Mouse (Mus musculus) liver, embryonic 11.5 days (tissue): ENCODE measurements around the gene Krtap12-1. TPM values are rescaled to one million over a fixed set of nuclear protein-coding genes. Genes with fewer than 3 reads are reported as not detected.
"Not testable (repeated sequence)": the region's sequence is repeated elsewhere in the genome, so short reads cannot be mapped to it uniquely, and the experiment has no call there.

Source experiments
- ATAC-seq: fragments of 200-750 bp; cut with Nextera tagmentation; replicated peaks from 2 replicates; pipeline ENCODE4 v1.8.0; 2017; ENCODE audit warnings: moderate number of reproducible peaks, mild to moderate bottlenecking, moderate TSS enrichment, moderate library complexity; ENCODE audit not compliant: low FRiP score
- DNase-seq: peaks from one replicate; pipeline ENCODE4 v3.0.0-alpha.2; 2017; ENCODE audit warnings: low spot score
- H3K27ac ChIP-seq: fragments of 300-500 bp; sonication (generic); 2 replicates; pipeline ENCODE4 v1.5.1; 2014; ENCODE audit warnings: mild to moderate bottlenecking, low read depth, low read length, control low read depth
- H3K27me3 ChIP-seq: fragments of 300-500 bp; sonication (generic); replicated peaks from 2 replicates; pipeline ENCODE4 v1.6.1; 2014; ENCODE audit warnings: low read length, mixed read lengths; ENCODE audit not compliant: control insufficient read depth, insufficient read depth
- H3K36me3 ChIP-seq: fragments of 300-500 bp; sonication (generic); 2 replicates; pipeline ENCODE4 v1.6.1; 2014; ENCODE audit warnings: mild to moderate bottlenecking, low read length, moderate library complexity, mixed read lengths; ENCODE audit not compliant: control insufficient read depth, insufficient read depth
- H3K4me1 ChIP-seq: fragments of 300-500 bp; sonication (generic); replicated peaks from 2 replicates; pipeline ENCODE4 v1.6.1; 2014; ENCODE audit warnings: low read length, mixed read lengths; ENCODE audit not compliant: control insufficient read depth, insufficient read depth
- H3K4me2 ChIP-seq: fragments of 300-500 bp; sonication (generic); 2 replicates; pipeline ENCODE4 v1.6.1; 2014; ENCODE audit warnings: mild to moderate bottlenecking, control low read depth, moderate library complexity
- H3K4me3 ChIP-seq: fragments of 300-500 bp; sonication (generic); 2 replicates; pipeline ENCODE4 v1.5.1; 2014; ENCODE audit warnings: low read depth, low read length, control low read depth
- H3K9ac ChIP-seq: fragments of 300-500 bp; sonication (generic); 2 replicates; pipeline ENCODE4 v1.6.1; 2014; ENCODE audit warnings: low read depth, low read length, control low read depth
- H3K9me3 ChIP-seq: fragments of 300-500 bp; sonication (generic); 2 replicates; pipeline ENCODE4 v1.6.1; 2016; ENCODE audit warnings: low read length, inconsistent platforms, mixed read lengths; ENCODE audit not compliant: control insufficient read depth
- WGBS: fragments of 180-500 bp; shearing (Covaris S2); extraction: QIAGEN DNeasy Blood & Tissue Kit; methylation state at CpG from one replicate; pipeline ENCODE4 v1.1.7; 2014; 5-methylcytosine and 5-hydroxymethylcytosine counted together
- polyA plus RNA-seq: library from polyadenylated mRNA; unstranded; fragments of >200 nt; fragmentation: Nextera tagmentation; extraction: Ambion mirVana; gene quantifications from 2 replicates; pipeline ENCODE4 v1.2.1, GENCODE M21; 2014

Gene Krtap12-1
- not detected in 2 replicates for polyA plus RNA-seq

- H3K27me3 ChIP-seq, H3K27ac ChIP-seq, H3K9ac ChIP-seq, DNase-seq, H3K9me3 ChIP-seq, H3K36me3 ChIP-seq, H3K4me2 ChIP-seq, H3K4me1 ChIP-seq, ATAC-seq, H3K4me3 ChIP-seq: not testable (repeated sequence)
- 78% methylated on average over 1 of the region's 1 CpGs for WGBS
Measured at GRCm38 (mm10) chr10:77720299-77720698, at the start of gene Krtap12-1. Krtap12-1 (plus strand) TSS chr10:77720599.

GRCm38 (mm10) chr10:77670710-77671109, 49.7 kb upstream of the Krtap12-1 start:
- Histone ChIP-seq H3K9ac (no peak overlapping the region), H3K27me3 (peaks cover 14% of the 10 kb centered on the region), H3K4me3 (no peak overlapping the region), H3K36me3 (no peaks in the 10 kb centered on the region), H3K27ac (peak overlapping the region; percentile 54), H3K9me3 (no peaks in the 10 kb centered on the region), H3K4me1 (peaks cover 6% of the 10 kb centered on the region), H3K4me2 (no peak overlapping the region)
- DNase-seq (no peak), ATAC-seq (no peak)
- 75% methylated on average over 4 of the region's 4 CpGs for WGBS

- H3K4me3 ChIP-seq: no peak overlapping the region
- DNase-seq (no peak), ATAC-seq (peak; percentile 94)
- H3K4me2 ChIP-seq: peak overlapping the region; percentile 23
- peaks cover 18% of the 10 kb centered on the region for H3K27me3 ChIP-seq
- H3K9me3 ChIP-seq: no peaks in the 10 kb centered on the region
- H3K9ac ChIP-seq: no peak overlapping the region
- 9% methylated on average over 4 of the region's 4 CpGs for WGBS
- H3K27ac ChIP-seq: peak overlapping the region; percentile 54
- no peaks in the 10 kb centered on the region for H3K36me3 ChIP-seq
- peaks cover 6% of the 10 kb centered on the region for H3K4me1 ChIP-seq
Measured at GRCm38 (mm10) chr10:77671519-77671918, 48.9 kb upstream of the Krtap12-1 start.

GRCm38 (mm10) chr10:77673765-77674164, 46.6 kb upstream of the Krtap12-1 start:
- Histone ChIP-seq H3K27me3 (peaks cover 39% of the 10 kb centered on the region), H3K9me3 (no peaks in the 10 kb centered on the region), H3K9ac (no peak overlapping the region), H3K4me1 (peaks cover 6% of the 10 kb centered on the region), H3K4me2 (no peak overlapping the region), H3K36me3 (no peaks in the 10 kb centered on the region), H3K27ac (no peak overlapping the region), H3K4me3 (no peak overlapping the region)
- DNase-seq (no peak), ATAC-seq (no peak)
- 55% methylated on average over 13 of the region's 13 CpGs for WGBS

- Histone ChIP-seq H3K4me2 (peak overlapping the region; percentile 51), H3K36me3 (no peaks in the 10 kb centered on the region), H3K9ac (no peak overlapping the region), H3K27me3 (peaks cover 52% of the 10 kb centered on the region), H3K27ac (no peak overlapping the region), H3K4me1 (no peaks in the 10 kb centered on the region; the same call in 1 of the 2 replicates), H3K4me3 (peak overlapping the region; percentile 22; the same call in 1 of the 2 replicates), H3K9me3 (no peaks in the 10 kb centered on the region)
- 4% methylated on average over 35 of the region's 35 CpGs for WGBS
- ATAC-seq (no peak), DNase-seq (no peak)
Measured at GRCm38 (mm10) chr10:77677562-77677961, 42.8 kb upstream of the Krtap12-1 start.

GRCm38 (mm10) chr10:77682994-77683393, 37.4 kb upstream of the Krtap12-1 start:
- no peak overlapping the region for H3K4me2 ChIP-seq
- no peak overlapping the region for H3K27ac ChIP-seq
- no peaks in the 10 kb centered on the region for H3K9me3 ChIP-seq
- no peaks in the 10 kb centered on the region for H3K4me1 ChIP-seq
- H3K36me3 ChIP-seq: no peaks in the 10 kb centered on the region
- no peak overlapping the region for H3K9ac ChIP-seq
- no peak for ATAC-seq
- no peak overlapping the region for H3K4me3 ChIP-seq
- 68% methylated on average over 7 of the region's 7 CpGs for WGBS
- no peak for DNase-seq
- peaks cover 70% of the 10 kb centered on the region for H3K27me3 ChIP-seq

GRCm38 (mm10) chr10:77684181-77684580, 36.2 kb upstream of the Krtap12-1 start:
- Histone ChIP-seq H3K27ac (no peak overlapping the region), H3K9ac (no peak overlapping the region), H3K36me3 (no peaks in the 10 kb centered on the region), H3K9me3 (no peaks in the 10 kb centered on the region), H3K4me1 (no peaks in the 10 kb centered on the region), H3K4me2 (no peak overlapping the region), H3K27me3 (peaks cover 72% of the 10 kb centered on the region), H3K4me3 (no peak overlapping the region)
- DNase-seq: no peak
- 39% methylated on average over 8 of the region's 8 CpGs for WGBS
- ATAC-seq: no peak

GRCm38 (mm10) chr10:77685895-77686664, 34.3 kb upstream of the Krtap12-1 start, which contains the start of gene Tspear:
Tspear (plus strand) TSS chr10:77686569.
- 7% methylated on average over 22 of the region's 22 CpGs for WGBS

GRCm38 (mm10) chr10:77687021-77687420, 33.4 kb upstream of the Krtap12-1 start:
- Histone ChIP-seq H3K4me2 (no peak overlapping the region), H3K9me3 (no peaks in the 10 kb centered on the region), H3K27ac (no peak overlapping the region), H3K27me3 (peaks cover 74% of the 10 kb centered on the region), H3K4me1 (no peaks in the 10 kb centered on the region), H3K36me3 (no peaks in the 10 kb centered on the region), H3K4me3 (no peak overlapping the region), H3K9ac (no peak overlapping the region)
- 27% methylated on average over 10 of the region's 10 CpGs for WGBS
- DNase-seq (no peak), ATAC-seq (no peak)

More at GRCm38 (mm10) chr10:77685895-77686664, 34.3 kb upstream of the Krtap12-1 start, which contains the start of gene Tspear:
- H3K9ac ChIP-seq: no peak within 1 kb of the TSS
- no peak within 1 kb of the TSS for H3K4me3 ChIP-seq
- peaks cover 72% of the 10 kb centered on the region for H3K27me3 ChIP-seq
- ATAC-seq: no peak
- H3K4me1 ChIP-seq: no peaks in the 10 kb centered on the region
- H3K27ac ChIP-seq: no peak within 1 kb of the TSS
- H3K4me2 ChIP-seq: no peak within 1 kb of the TSS
- H3K36me3 ChIP-seq: no peaks in the 10 kb centered on the region
- no peaks in the 10 kb centered on the region for H3K9me3 ChIP-seq
- no peak for DNase-seq
